Mouse (Mus musculus) liver, embryonic 14.5 days (tissue): ENCODE measurements around the gene Cux1. TPM values are rescaled to one million over a fixed set of nuclear protein-coding genes. Genes with fewer than 3 reads are reported as not detected.

Experiments
- ATAC-seq: fragments of 200-750 bp; cut with Nextera tagmentation; 2 replicates; pipeline ENCODE4 v1.8.0; 2017; ENCODE audit warnings: moderate number of reproducible peaks, mild to moderate bottlenecking, moderate library complexity; ENCODE audit not compliant: insufficient read depth
- DNase-seq, 3 experiments: peaks; one replicate each; pipeline ENCODE4 v3.0.0-alpha.2; 2012 to 2013; ENCODE audit warnings: low read depth in 3 of 3, low spot score in 3 of 3
- H3K27ac ChIP-seq: fragments of 300-500 bp; sonication (generic); 2 replicates; pipeline ENCODE4 v1.5.1; 2014; ENCODE audit warnings: moderate library complexity, mild to moderate bottlenecking, control low read depth, inconsistent platforms
- H3K27me3 ChIP-seq: fragments of 300-500 bp; sonication (generic); 2 replicates; pipeline ENCODE4 v1.6.1; 2014; ENCODE audit warnings: mild to moderate bottlenecking, low read length, moderate library complexity; ENCODE audit not compliant: control insufficient read depth, insufficient read depth
- H3K36me3 ChIP-seq: fragments of 300-500 bp; sonication (generic); replicated peaks from 2 replicates; pipeline ENCODE4 v1.6.1; 2014; ENCODE audit warnings: low read depth; ENCODE audit not compliant: control insufficient read depth, insufficient read depth
- H3K4me1 ChIP-seq, 2 experiments: fragments of 200-500 bp in 1 of 2; fragments of 300-500 bp in 1 of 2; sonication (generic) in 1 of 2; replicated peaks; 2 replicates each; pipeline ENCODE4 v1.6.1; 2012 to 2014; ENCODE audit warnings: antibody characterized with exemption in 1 of 2, inconsistent platforms in 1 of 2, low read length in 1 of 2; ENCODE audit not compliant: control insufficient read depth in 2 of 2, insufficient read depth in 2 of 2
- H3K4me2 ChIP-seq: fragments of 300-500 bp; sonication (generic); 2 replicates; pipeline ENCODE4 v1.6.1; 2014; ENCODE audit warnings: low read depth, mild to moderate bottlenecking, control low read depth, moderate library complexity
- H3K4me3 ChIP-seq, 2 experiments: fragments of 200-500 bp in 1 of 2; fragments of 300-500 bp in 1 of 2; sonication (generic) in 1 of 2; 2 replicates each; pipeline ENCODE4 v1.5.1; 2012 to 2014; ENCODE audit warnings: low read depth in 2 of 2, low read length in 2 of 2, mild to moderate bottlenecking in 2 of 2, control low read depth in 1 of 2, inconsistent platforms in 1 of 2, moderate library complexity in 1 of 2; ENCODE audit not compliant: insufficient read depth in 1 of 2
- H3K9ac ChIP-seq: fragments of 300-500 bp; sonication (generic); replicated peaks from 2 replicates; pipeline ENCODE4 v1.6.1; 2014; ENCODE audit warnings: mild to moderate bottlenecking, control low read depth, moderate library complexity
- H3K9me3 ChIP-seq: fragments of 300-500 bp; sonication (generic); 2 replicates; pipeline ENCODE4 v1.6.1; 2016; ENCODE audit warnings: low read length, mixed read lengths; ENCODE audit not compliant: control insufficient read depth
- CTCF ChIP-seq: IDR thresholded peaks from 2 replicates; pipeline ENCODE4 v1.5.1; 2016; ENCODE audit warnings: antibody characterized with exemption, low read depth, control low read depth
- EP300 ChIP-seq: IDR thresholded peaks from 2 replicates; pipeline ENCODE4 v1.6.1; 2016; ENCODE audit warnings: antibody characterized with exemption, low read depth
- WGBS: fragments of 180-500 bp; shearing (Covaris S2); extraction: QIAGEN DNeasy Blood & Tissue Kit; methylation state at CpG from one replicate; pipeline ENCODE4 v1.1.7; 2014; ENCODE audit not compliant: insufficient replicate concordance; 5-methylcytosine and 5-hydroxymethylcytosine counted together
- polyA plus RNA-seq, 2 experiments: library from polyadenylated mRNA; depleted of rRNA in 1 of 2; stranded (reverse) in 1 of 2; unstranded in 1 of 2; fragments of >200 nt; fragmentation: Nextera tagmentation in 1 of 2; extraction: Ambion mirVana in 1 of 2; gene quantifications; 2 replicates each; pipeline versions ENCODE4 v1.2.1 to v1.2.3; 2012 to 2014

Cux1 gene
- polyA plus RNA-seq, 2 experiments: 9.0 to 12.4 TPM

DNA sequence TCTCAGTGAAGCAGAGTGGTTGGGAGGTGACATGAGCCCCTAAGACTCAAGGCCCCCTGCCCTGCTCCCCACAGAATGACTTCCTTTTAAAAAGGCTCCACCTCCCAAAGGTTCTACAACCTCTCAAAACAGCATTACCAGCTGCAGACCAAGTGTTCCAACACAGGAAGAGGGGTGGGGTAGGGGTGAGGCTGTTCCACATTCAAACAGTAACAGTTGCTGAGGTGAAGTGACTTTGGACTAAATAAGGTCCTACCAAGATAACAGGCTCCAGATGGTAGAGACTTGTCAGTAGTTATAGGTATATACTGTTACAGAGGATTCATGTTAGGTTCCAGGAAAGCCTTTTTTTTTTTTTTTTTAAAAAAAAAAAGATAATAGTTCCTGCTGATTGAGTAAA is 117.5 kb downstream of the Cux1 start:
- H3K4me1 ChIP-seq: peaks cover 0 to 9% of the 10 kb centered on the region in 2 experiments; a peak in 2 of 4 replicates
- H3K9me3 ChIP-seq: no peaks in the 10 kb centered on the region
- H3K27me3 ChIP-seq: no peaks in the 10 kb centered on the region
- no peak overlapping the region for H3K9ac ChIP-seq
- TF ChIP-seq CTCF (no peak), EP300 (no peak)
- DNase-seq (peak in 1 of 3 experiments; percentile 19), ATAC-seq (peak; percentile 63; the same call in 1 of the 2 replicates)
- H3K36me3 ChIP-seq: no peaks in the 10 kb centered on the region
- no peak overlapping the region for H3K4me3 ChIP-seq
- H3K4me2 ChIP-seq: no peak overlapping the region
- H3K27ac ChIP-seq: no peak overlapping the region

DNA sequence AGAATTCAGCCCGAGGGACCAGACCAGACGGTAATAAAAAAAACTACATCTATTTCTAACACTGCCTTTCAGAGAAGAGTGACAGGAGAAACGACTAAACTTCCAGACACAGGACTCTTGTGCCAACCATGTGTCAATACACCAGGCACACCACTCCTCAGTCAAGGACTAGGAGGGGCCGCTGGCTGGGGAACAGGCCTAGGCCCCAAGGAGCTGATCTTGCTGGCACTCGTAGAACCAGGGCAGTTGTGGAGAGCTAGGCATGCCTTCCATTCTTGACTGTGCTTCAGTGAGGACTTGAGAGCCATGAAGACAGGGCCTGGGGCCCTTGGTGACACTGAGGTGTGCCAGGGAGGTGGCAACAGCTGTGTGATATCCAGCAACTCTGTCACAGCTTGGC is 121.3 kb downstream of the Cux1 start:
- TF ChIP-seq CTCF (no peak), EP300 (no peak)
- Histone ChIP-seq H3K9ac (no peak overlapping the region), H3K4me3 (no peak overlapping the region), H3K4me2 (no peak overlapping the region), H3K36me3 (no peaks in the 10 kb centered on the region), H3K27me3 (no peaks in the 10 kb centered on the region), H3K4me1 (peaks cover 0 to 11% of the 10 kb centered on the region in 2 experiments; a peak in 2 of 4 replicates), H3K27ac (no peak overlapping the region), H3K9me3 (no peaks in the 10 kb centered on the region)
- ATAC-seq: no peak
- DNase-seq: no peak
- WGBS: 75% methylated on average over 5 of the region's 5 CpGs

DNA sequence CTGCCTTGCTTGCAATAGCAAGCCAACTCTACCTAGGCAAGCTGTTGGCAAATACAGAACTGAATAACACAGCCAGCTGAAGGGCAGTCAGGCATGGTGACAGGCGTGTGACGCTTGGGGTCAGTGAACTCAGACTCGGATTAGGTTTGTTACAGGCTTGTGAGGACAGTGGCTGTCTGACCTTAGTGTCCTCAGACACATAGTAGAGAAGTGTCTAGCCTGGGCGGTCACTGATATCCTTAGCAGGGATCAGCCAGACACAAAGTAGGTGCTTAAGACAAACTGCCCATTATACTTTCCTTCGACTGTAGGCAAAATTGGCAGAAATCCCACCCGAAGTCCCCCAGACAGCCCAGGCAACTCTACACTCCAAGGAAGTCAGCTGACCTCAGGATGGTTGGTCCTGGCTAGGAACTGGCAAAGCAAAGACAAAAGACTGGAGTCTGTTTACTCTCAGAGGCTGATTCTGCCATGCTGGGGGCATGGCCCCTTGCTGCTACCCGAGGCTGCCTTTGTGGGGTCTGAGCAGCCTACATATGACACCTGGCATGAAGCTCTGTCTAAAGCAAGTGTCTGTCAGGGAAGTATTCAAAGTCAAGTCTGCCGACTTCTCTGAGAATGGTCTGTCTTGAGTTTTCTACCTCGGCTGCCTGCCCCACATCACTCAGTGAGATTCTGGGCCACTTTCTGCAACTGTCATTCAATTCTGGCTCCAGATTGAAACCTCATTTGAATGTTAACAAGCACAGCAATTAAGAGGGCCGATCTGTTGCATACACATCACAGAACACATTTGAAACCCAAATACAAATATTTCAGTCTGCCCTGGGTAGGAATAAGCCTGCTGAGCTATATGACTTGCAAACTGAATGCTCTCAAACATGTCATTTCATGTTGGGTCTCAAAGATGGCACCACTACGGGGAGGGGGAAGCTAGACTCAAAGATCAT is 124.8 kb downstream of the Cux1 start:
- DNase-seq (no peak), ATAC-seq (no peak)
- H3K36me3 ChIP-seq: no peaks in the 10 kb centered on the region
- H3K4me1 ChIP-seq: peaks cover 0 to 2% of the 10 kb centered on the region in 2 experiments; a peak in 1 of 4 replicates
- H3K4me3 ChIP-seq: no peak overlapping the region
- H3K4me2 ChIP-seq: no peak overlapping the region
- TF ChIP-seq EP300 (no peak), CTCF (no peak)
- H3K27ac ChIP-seq: no peak overlapping the region
- no peak overlapping the region for H3K9ac ChIP-seq
- H3K27me3 ChIP-seq: no peaks in the 10 kb centered on the region
- no peaks in the 10 kb centered on the region for H3K9me3 ChIP-seq
- WGBS: 63% methylated on average over 11 of the region's 11 CpGs

DNA sequence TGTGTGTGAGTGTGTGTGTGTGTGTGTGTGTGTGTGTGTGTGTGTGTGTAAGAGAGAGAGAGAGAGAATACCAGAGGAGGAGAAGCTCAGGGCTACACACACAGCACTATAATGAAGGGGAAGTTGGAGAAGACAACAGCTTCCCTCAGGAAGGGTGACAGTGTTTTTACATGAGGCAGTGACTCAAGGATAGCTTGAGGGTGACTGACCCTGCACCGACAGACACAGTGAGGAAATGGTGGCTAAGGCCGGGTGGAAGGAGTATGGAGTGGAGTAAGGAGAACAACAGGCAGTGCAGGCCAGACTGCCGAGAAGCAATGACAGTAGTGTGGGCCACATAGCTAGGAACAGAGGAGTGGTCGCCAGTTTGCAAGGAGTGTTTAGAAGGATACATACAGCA is 137.6 kb downstream of the Cux1 start:
- no peaks in the 10 kb centered on the region for H3K9me3 ChIP-seq
- H3K4me3 ChIP-seq: no peak overlapping the region
- H3K27ac ChIP-seq: no peak overlapping the region
- no peak overlapping the region for H3K4me2 ChIP-seq
- no peak for ATAC-seq
- no peak for DNase-seq
- no peaks in the 10 kb centered on the region for H3K27me3 ChIP-seq
- no peak for TF ChIP-seq CTCF
- H3K4me1 ChIP-seq: peaks cover 0 to 6% of the 10 kb centered on the region in 2 experiments; a peak in 2 of 4 replicates
- H3K9ac ChIP-seq: no peak overlapping the region
- 33% methylated on average over 4 of the region's 4 CpGs for WGBS
- H3K36me3 ChIP-seq: no peaks in the 10 kb centered on the region

DNA sequence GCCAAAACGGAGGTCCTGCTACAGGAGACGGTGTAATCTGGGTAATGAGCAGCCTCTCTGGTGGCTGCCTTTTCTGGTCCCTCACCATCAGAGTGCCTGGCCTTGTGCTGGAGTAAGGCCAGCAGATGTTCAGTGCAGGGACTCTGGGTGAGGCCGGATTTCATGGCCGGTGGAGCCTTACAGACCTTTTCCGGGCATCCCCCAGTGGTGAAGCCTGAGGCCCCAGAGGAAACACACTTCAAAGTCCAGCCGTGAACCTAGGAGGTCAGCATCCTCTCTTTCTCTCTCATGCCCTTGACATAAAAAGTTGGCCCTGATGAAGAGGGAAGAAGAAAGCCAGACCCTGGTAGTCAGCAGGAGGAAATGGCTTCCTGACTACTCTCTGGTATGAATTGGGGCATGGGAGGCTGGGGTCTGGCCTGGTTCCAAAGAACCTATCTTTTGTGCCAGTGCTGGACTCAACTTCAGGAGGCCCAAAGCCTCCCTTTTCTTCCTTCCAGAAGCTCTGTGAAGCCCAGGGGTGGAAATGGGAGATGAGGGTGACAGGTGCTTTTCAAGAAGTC is 138.7 kb downstream of the Cux1 start:
- H3K4me3 ChIP-seq: no peak overlapping the region
- H3K27me3 ChIP-seq: no peaks in the 10 kb centered on the region
- H3K36me3 ChIP-seq: no peaks in the 10 kb centered on the region
- TF ChIP-seq EP300: no peak
- TF ChIP-seq CTCF: no peak
- no peak overlapping the region for H3K4me2 ChIP-seq
- no peak overlapping the region for H3K27ac ChIP-seq
- H3K4me1 ChIP-seq: peaks cover 0 to 6% of the 10 kb centered on the region in 2 experiments; a peak in 2 of 4 replicates
- 52% methylated on average over 6 of the region's 6 CpGs for WGBS
- DNase-seq (no peak), ATAC-seq (no peak)
- no peaks in the 10 kb centered on the region for H3K9me3 ChIP-seq
- H3K9ac ChIP-seq: no peak overlapping the region
